Mouse (Mus musculus): ENCODE results near the gene H2al1m.
"Not testable (repeated sequence)": the region's sequence is repeated elsewhere in the genome, so short reads cannot be mapped to it uniquely, and the experiment has no call there.

DNA sequence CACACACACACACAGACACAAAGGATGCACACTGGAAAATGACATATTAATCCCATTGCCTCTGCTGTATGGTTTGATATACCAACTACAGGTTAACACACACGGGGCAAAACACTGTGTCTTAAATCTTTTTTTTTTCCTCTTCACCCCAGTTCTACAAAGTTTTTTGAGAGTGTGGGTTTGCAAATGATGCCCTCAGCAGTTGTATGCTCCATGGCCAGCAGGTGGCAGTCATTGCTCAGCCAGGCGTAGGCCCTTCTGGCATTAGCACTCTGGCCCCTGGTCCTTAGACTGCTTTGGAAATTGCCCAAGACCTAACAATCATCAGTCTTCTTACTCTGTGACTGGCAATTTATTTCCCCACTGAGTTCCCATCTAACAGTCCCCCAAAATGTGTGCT, 49.5 kb downstream of the H2al1m start:
- not testable (repeated sequence) for TF ChIP-seq POLR2A (IDR thresholded peaks at IDR 0.05; ENCODE audit: borderline replicate concordance, insufficient read depth, low read length); CTCF (IDR thresholded peaks at IDR 0.05; ENCODE audit: borderline replicate concordance, insufficient read depth, low read depth, low read length)
